In genomic region chr4:76194762-76195161, GRCm38 (mm10) we compare ENCODE assay signal across 33 mouse cellular contexts.
"Had no signal": no experiment of that assay in that cellular context is flagged by ENCODE, and none has a peak within 500 bp of the region (broad histone marks: within the 10 kb centered on the region; RNA-seq: fewer than 3 reads in every experiment).

No protein-coding gene starts in this region.

- H3K27me3 ChIP-seq: heart, embryonic 12.5 days; heart, embryonic 13.5 days; heart, embryonic 15.5 days; hindbrain, embryonic 12.5 days; hindbrain, embryonic 13.5 days; hindbrain, embryonic 15.5 days; kidney, embryonic 15.5 days had no signal

- H3K4me2 ChIP-seq: heart, embryonic 11.5 days; heart, embryonic 12.5 days; heart, embryonic 13.5 days; heart, embryonic 15.5 days; hindbrain, embryonic 12.5 days; hindbrain, embryonic 13.5 days; hindbrain, embryonic 14.5 days; hindbrain, embryonic 15.5 days; kidney, embryonic 15.5 days had no signal

- ATAC-seq: hindbrain, embryonic 16.5 days; hindbrain, postnatal 0 days; inflammation-experienced regulatory T-cells, adult 6 months had no signal

- H3K36me3 ChIP-seq: heart, embryonic 10.5 days; heart, embryonic 12.5 days; heart, embryonic 13.5 days; heart, embryonic 15.5 days; hindbrain, embryonic 10.5 days; hindbrain, embryonic 12.5 days; hindbrain, embryonic 13.5 days; hindbrain, embryonic 15.5 days; kidney, embryonic 15.5 days had no signal

- H3K9me3 ChIP-seq: heart, embryonic 10.5 days; heart, embryonic 12.5 days; heart, embryonic 13.5 days; heart, embryonic 15.5 days; hindbrain, embryonic 10.5 days; hindbrain, embryonic 12.5 days; hindbrain, embryonic 13.5 days; hindbrain, embryonic 15.5 days; kidney, embryonic 15.5 days had no signal

- H3K27ac ChIP-seq: heart, embryonic 10.5 days; heart, embryonic 13.5 days; heart, embryonic 15.5 days; hindbrain, embryonic 10.5 days; hindbrain, embryonic 12.5 days; hindbrain, embryonic 13.5 days; hindbrain, embryonic 14.5 days; hindbrain, embryonic 15.5 days; hindbrain, postnatal 0 days; kidney, embryonic 15.5 days; kidney, postnatal 0 days; layer of hippocampus, adult 2 months; left cerebral cortex, adult 2 months had no signal

- H3K9ac ChIP-seq: heart, embryonic 12.5 days; heart, embryonic 13.5 days; heart, embryonic 15.5 days; hindbrain, embryonic 12.5 days; hindbrain, embryonic 13.5 days; hindbrain, embryonic 14.5 days; hindbrain, embryonic 15.5 days; kidney, embryonic 15.5 days had no signal

- DNase-seq: heart, postnatal 10 days; heart, postnatal 14 days; heart, postnatal 36 days; heart, postnatal 4 days; kidney, adult 11 months; kidney, adult 18-20 months; kidney, adult 2 months; kidney, adult 8-10 months; kidney, adult 9 months; kidney, postnatal 10 days; kidney, postnatal 14 days; kidney, postnatal 25 days; kidney, postnatal 36 days; kidney, postnatal 4 days; layer of hippocampus, adult 9-11 months; layer of hippocampus, postnatal 36 days had no signal

- H3K4me3 ChIP-seq: heart, embryonic 10.5 days; heart, embryonic 12.5 days; heart, embryonic 13.5 days; heart, embryonic 15.5 days; hindbrain, embryonic 10.5 days; hindbrain, embryonic 12.5 days; hindbrain, embryonic 13.5 days; hindbrain, embryonic 15.5 days; kidney, embryonic 15.5 days; layer of hippocampus, adult 2 months; left cerebral cortex, adult 2 months had no signal

- H3K4me1 ChIP-seq: hindbrain, embryonic 12.5 days; kidney, embryonic 15.5 days had no signal
